Mouse (Mus musculus) ES-E14 (cell line): ENCODE results near the gene Slc7a11.

Experiments
- CHD2 ChIP-seq: IDR thresholded peaks from 2 replicates; pipeline ENCODE4 v1.6.1; 2014; ENCODE audit warnings: mild to moderate bottlenecking, low read depth, low read length, inconsistent platforms
- HCFC1 ChIP-seq: IDR thresholded peaks from 2 replicates; pipeline ENCODE4 v1.6.1; 2012; ENCODE audit warnings: low read length, inconsistent platforms, borderline replicate concordance; ENCODE audit not compliant: insufficient read depth
- MAFK ChIP-seq: IDR thresholded peaks from 2 replicates; pipeline ENCODE4 v1.6.1; 2014; ENCODE audit warnings: mild to moderate bottlenecking, low read depth, low read length, inconsistent platforms; ENCODE audit not compliant: insufficient read depth
- ZNF384 ChIP-seq: IDR thresholded peaks from 2 replicates; pipeline ENCODE4 v1.6.1; 2012; ENCODE audit warnings: low read depth, low read length, inconsistent platforms

- TF ChIP-seq CHD2 (no peak), ZNF384 (peak; percentile 48; the same call in 1 of the 2 replicates), HCFC1 (no peak), MAFK (no peak)
Observed at GRCm38 (mm10) chr3:50442341-50443292, 797 bp downstream of the Slc7a11 start.
